Mouse (Mus musculus): ENCODE data around the gene Gm13539. TPM values are rescaled to one million over a fixed set of nuclear protein-coding genes. Genes with fewer than 3 reads are reported as not detected.

Gene Gm13539
- total RNA-seq, 2 experiments from 2014 or later = not detected

GRCm38 (mm10) chr2:25822806-25823205, 40.7 kb downstream of the Gm13539 start, which contains the start of gene Lcn9:
Gene Lcn9, plus strand, starts transcription at chr2:25823153.
- ATAC-seq (ENCODE audit: poor library complexity, severe bottlenecking) = no peak

- no peak for ATAC-seq (ENCODE audit: poor library complexity, severe bottlenecking)
These were observed 42.7 kb downstream of the Gm13539 start for GRCm38 (mm10) chr2:25824751-25825150.

- ATAC-seq (ENCODE audit: poor library complexity, severe bottlenecking) = no peak
These were observed 46.4 kb downstream of the Gm13539 start for GRCm38 (mm10) chr2:25828344-25828947.

GRCm38 (mm10) chr2:25830786-25831185, 48.7 kb downstream of the Gm13539 start:
- ATAC-seq (ENCODE audit: poor library complexity, severe bottlenecking) = no peak

GRCm38 (mm10) chr2:25836291-25836690, 54.2 kb downstream of the Gm13539 start:
- peak; percentile 47; the same call in 1 of the 2 replicates for ATAC-seq (ENCODE audit: poor library complexity, severe bottlenecking)

Other genes with a start within 250 kb of the Gm13539 start
- gene Traf2, start 235.3 kb upstream of the Gm13539 start, total RNA-seq (2015) = 9.1 and 9.4 TPM in 2 replicates
- gene Traf2, start 235.3 kb upstream of the Gm13539 start, total RNA-seq (2017) = 12.6 and 15.3 TPM in 2 replicates
- 155 and 171 TPM in 2 replicates for gene Edf1, start 224.4 kb upstream of the Gm13539 start, total RNA-seq (2015)
- gene Edf1, start 224.4 kb upstream of the Gm13539 start, total RNA-seq (2017) = 133 and 145 TPM in 2 replicates
- 0.09 and 2.3 TPM in 2 replicates for gene Mamdc4, start 207.4 kb upstream of the Gm13539 start, total RNA-seq (2015)
- gene Mamdc4, start 207.4 kb upstream of the Gm13539 start, total RNA-seq (2017) = 0.15 and 5.0 TPM in 2 replicates
- gene Phpt1, start 207.0 kb upstream of the Gm13539 start, total RNA-seq (2015) = 12.7 and 15.1 TPM in 2 replicates
- 8.4 and 11.8 TPM in 2 replicates for gene Phpt1, start 207.0 kb upstream of the Gm13539 start, total RNA-seq (2017)
- gene Ajm1, start 200.5 kb upstream of the Gm13539 start, total RNA-seq (2015) = not detected in 2 replicates
- not detected in 2 replicates for gene Ajm1, start 200.5 kb upstream of the Gm13539 start, total RNA-seq (2017)
- 18.3 and 25.7 TPM in 2 replicates for gene Rabl6, start 173.7 kb upstream of the Gm13539 start, total RNA-seq (2015)
- 34.0 and 43.0 TPM in 2 replicates for gene Rabl6, start 173.7 kb upstream of the Gm13539 start, total RNA-seq (2017)
- gene Ccdc183, start 164.6 kb upstream of the Gm13539 start, total RNA-seq (2015) = not detected in 2 replicates
- not detected in 2 replicates for gene Ccdc183, start 164.6 kb upstream of the Gm13539 start, total RNA-seq (2017)
- 8.4 and 19.2 TPM in 2 replicates for gene Tmem141, start 160.3 kb upstream of the Gm13539 start, total RNA-seq (2015)
- gene Tmem141, start 160.3 kb upstream of the Gm13539 start, total RNA-seq (2017) = 18.5 and 25.2 TPM in 2 replicates
- gene Fcna, start 154.2 kb upstream of the Gm13539 start, total RNA-seq (2015) = 1.1 and 1.9 TPM in 2 replicates
- gene Fcna, start 154.2 kb upstream of the Gm13539 start, total RNA-seq (2017) = 2.2 and 3.2 TPM in 2 replicates
- gene Lcn8, start 129.1 kb upstream of the Gm13539 start, total RNA-seq (2015) = not detected in 2 replicates
- gene Lcn8, start 129.1 kb upstream of the Gm13539 start, total RNA-seq (2017) = not detected in 2 replicates
- not detected in 2 replicates for gene Lcn5, start 124.3 kb upstream of the Gm13539 start, total RNA-seq (2015)
- gene Lcn5, start 124.3 kb upstream of the Gm13539 start, total RNA-seq (2017) = not detected in 2 replicates
- not detected in 2 replicates for gene Lcn6, start 105.5 kb upstream of the Gm13539 start, total RNA-seq (2015)
- gene Lcn6, start 105.5 kb upstream of the Gm13539 start, total RNA-seq (2017) = not detected in 2 replicates
- not detected in 2 replicates for gene Lcn10, start 99.5 kb upstream of the Gm13539 start, total RNA-seq (2015)
- gene Lcn10, start 99.5 kb upstream of the Gm13539 start, total RNA-seq (2017) = not detected in 2 replicates
- gene Obp2a, start 82.2 kb upstream of the Gm13539 start, total RNA-seq (2015) = not detected in 2 replicates
- not detected in 2 replicates for gene Obp2a, start 82.2 kb upstream of the Gm13539 start, total RNA-seq (2017)
- gene Bmyc, start 75.5 kb upstream of the Gm13539 start, total RNA-seq (2015) = 24.4 and 25.9 TPM in 2 replicates
- 7.6 and 9.3 TPM in 2 replicates for gene Bmyc, start 75.5 kb upstream of the Gm13539 start, total RNA-seq (2017)
- gene Obp2b, start 45.2 kb upstream of the Gm13539 start, total RNA-seq (2015) = not detected in 2 replicates
- not detected in 2 replicates for gene Obp2b, start 45.2 kb upstream of the Gm13539 start, total RNA-seq (2017)
- gene Lcn3, start 16.7 kb upstream of the Gm13539 start, total RNA-seq (2015) = not detected in 2 replicates
- not detected in 2 replicates for gene Lcn3, start 16.7 kb upstream of the Gm13539 start, total RNA-seq (2017)
- gene Lcn11, start 5.2 kb upstream of the Gm13539 start, total RNA-seq (2015) = not detected in 2 replicates
- gene Lcn11, start 5.2 kb upstream of the Gm13539 start, total RNA-seq (2017) = not detected in 2 replicates
- not detected in 2 replicates for gene Glt6d1, start 33.6 kb downstream of the Gm13539 start, total RNA-seq (2015)
- not detected in 2 replicates for gene Glt6d1, start 33.6 kb downstream of the Gm13539 start, total RNA-seq (2017)
- gene Lcn9, start 40.9 kb downstream of the Gm13539 start, total RNA-seq (2015) = not detected in 2 replicates
- not detected in 2 replicates for gene Lcn9, start 40.9 kb downstream of the Gm13539 start, total RNA-seq (2017)
- not detected in 2 replicates for gene Sohlh1, start 65.0 kb downstream of the Gm13539 start, total RNA-seq (2015)
- gene Sohlh1, start 65.0 kb downstream of the Gm13539 start, total RNA-seq (2017) = not detected in 2 replicates
- not detected in 2 replicates for gene Kcnt1, start 81.5 kb downstream of the Gm13539 start, total RNA-seq (2015)
- gene Kcnt1, start 81.5 kb downstream of the Gm13539 start, total RNA-seq (2017) = not detected in 2 replicates
- gene Camsap1, start 201.0 kb downstream of the Gm13539 start, total RNA-seq (2015) = 3.4 and 4.4 TPM in 2 replicates
- 10.2 and 24.2 TPM in 2 replicates for gene Camsap1, start 201.0 kb downstream of the Gm13539 start, total RNA-seq (2017)
- gene Ubac1, start 239.5 kb downstream of the Gm13539 start, total RNA-seq (2015) = 39.8 TPM in 2 replicates
- gene Ubac1, start 239.5 kb downstream of the Gm13539 start, total RNA-seq (2017) = 19.0 and 20.9 TPM in 2 replicates